Mouse (Mus musculus) gastrocnemius, postnatal 4 days (tissue): Measurements from ENCODE around the gene Vdac1. TPM values are rescaled to one million over a fixed set of nuclear protein-coding genes. Genes with fewer than 3 reads are reported as not detected.

Experiments
- DNase-seq, 2 experiments: peaks; one replicate each; pipeline ENCODE4 v3.0.0; 2021 to 2022; ENCODE audit warnings: low spot score in 2 of 2, mixed read lengths in 2 of 2
- total RNA-seq, 2 experiments: library from RNA; stranded (reverse); gene quantifications; 2 replicates each; pipeline ENCODE4 v1.2.3; 2021

The Vdac1 gene
- total RNA-seq, 2 experiments from 2014 or later: 797 to 932 TPM

GRCm38 (mm10) chr11:52409316-52409715 is 48.7 kb downstream of the Vdac1 start:
- no peak for DNase-seq

GRCm38 (mm10) chr11:52418358-52418757 is 57.7 kb downstream of the Vdac1 start:
- DNase-seq: no peak

GRCm38 (mm10) chr11:52419246-52419645 is 58.6 kb downstream of the Vdac1 start:
- no peak for DNase-seq

GRCm38 (mm10) chr11:52419861-52420260 is 59.2 kb downstream of the Vdac1 start:
- DNase-seq: no peak

GRCm38 (mm10) chr11:52420296-52421052 is 59.8 kb downstream of the Vdac1 start:
- DNase-seq: no peak

- peak; percentile 34 to 49 for DNase-seq
Observed at GRCm38 (mm10) chr11:52421053-52421778, 60.6 kb downstream of the Vdac1 start.

GRCm38 (mm10) chr11:52429440-52429839 is 68.8 kb downstream of the Vdac1 start:
- DNase-seq: no peak

GRCm38 (mm10) chr11:52431594-52431993 is 70.9 kb downstream of the Vdac1 start:
- no peak for DNase-seq

GRCm38 (mm10) chr11:52432148-52432547 is 71.5 kb downstream of the Vdac1 start:
- no peak for DNase-seq

- no peak for DNase-seq
Observed at GRCm38 (mm10) chr11:52433076-52433796, 72.6 kb downstream of the Vdac1 start.

GRCm38 (mm10) chr11:52433797-52434195 is 73.1 kb downstream of the Vdac1 start:
- no peak for DNase-seq

- DNase-seq: no peak
Observed at GRCm38 (mm10) chr11:52435466-52435865, 74.8 kb downstream of the Vdac1 start.

GRCm38 (mm10) chr11:52437123-52437522 is 76.5 kb downstream of the Vdac1 start:
- DNase-seq: no peak

Other genes with a start within 250 kb of the Vdac1 start
- not detected for gene Olfr1373, start 215.3 kb upstream of the Vdac1 start, total RNA-seq
- gene Olfr1371, start 146.9 kb upstream of the Vdac1 start, total RNA-seq: not detected
- gene Skp1a, start 128.9 kb upstream of the Vdac1 start, total RNA-seq: 100 to 1,000 TPM; 234 to 243 TPM
- gene Tcf7, start 77.8 kb upstream of the Vdac1 start, total RNA-seq: 1 to 10 TPM; 2.5 to 4.1 TPM
- gene 9530068E07Rik, start 35.6 kb downstream of the Vdac1 start, total RNA-seq: 100 to 1,000 TPM in 1 of 2 experiments, 10 to 100 TPM in 1; 97.0 to 100 TPM